Mouse (Mus musculus) CH12.LX (cell line): ENCODE measurements at regions not wholly inside any gene's neighbourhood (a gene's known extent, or its start where the extent isn't known, plus 50 kb on each side); places are given as distances from the start of the nearest gene placed in this dataset.

Source experiments
- DNase-seq: peaks from one replicate; pipeline ENCODE4 v3.0.0-alpha.2; 2013; ENCODE audit errors: extremely low read depth
- H3K27ac ChIP-seq: 2 replicates; pipeline ENCODE4 v1.5.1; 2012; ENCODE audit warnings: low read depth, mild to moderate bottlenecking, control low read depth, moderate library complexity; ENCODE audit not compliant: insufficient read depth
- H3K27me3 ChIP-seq: replicated peaks from 2 replicates; pipeline ENCODE3; 2012; ENCODE audit warnings: inconsistent platforms
- H3K36me3 ChIP-seq, 2 experiments: replicated peaks in 1 of 2; 2 replicates each; pipeline versions ENCODE3 to v1.6.1; 2012; ENCODE audit warnings: inconsistent platforms in 1 of 2, low read length in 1 of 2, mild to moderate bottlenecking in 1 of 2, mixed read lengths in 1 of 2, moderate library complexity in 1 of 2; ENCODE audit not compliant: control insufficient read depth in 1 of 2, insufficient read depth in 1 of 2
- H3K4me1 ChIP-seq, 2 experiments: 2 replicates each; pipeline ENCODE4 v1.6.1; 2012; ENCODE audit warnings: inconsistent platforms in 1 of 2, moderate library complexity in 1 of 2; ENCODE audit not compliant: insufficient read depth in 2 of 2, control insufficient read depth in 1 of 2
- H3K4me2 ChIP-seq: 2 replicates; pipeline ENCODE4 v1.6.1; 2012; ENCODE audit warnings: low read depth, mild to moderate bottlenecking, control low read depth; ENCODE audit not compliant: poor library complexity, insufficient read depth, severe bottlenecking
- H3K4me3 ChIP-seq, 3 experiments: fragments of 150-350 bp in 1 of 3; sonication (generic) in 1 of 3; replicated peaks in 1 of 3; 2 replicates each; pipeline versions ENCODE3 to v1.5.1; 2011 to 2012; ENCODE audit warnings: low read depth in 2 of 3, low read length in 2 of 3, mild to moderate bottlenecking in 2 of 3, moderate library complexity in 2 of 3, control low read depth in 1 of 3, improper control_type of control experiment in 1 of 3, inconsistent platforms in 1 of 3, mixed read lengths in 1 of 3; ENCODE audit not compliant: poor library complexity in 1 of 3
- H3K79me2 ChIP-seq: replicated peaks from 2 replicates; pipeline ENCODE4 v1.6.1; 2012; ENCODE audit warnings: mild to moderate bottlenecking, moderate library complexity; ENCODE audit not compliant: control insufficient read depth, poor library complexity, insufficient read depth, severe bottlenecking; ENCODE audit errors: extremely low read depth
- H3K9ac ChIP-seq: 2 replicates; pipeline ENCODE4 v1.6.1; 2012; ENCODE audit warnings: low read depth, mild to moderate bottlenecking, control low read depth, moderate library complexity; ENCODE audit not compliant: insufficient read depth
- H3K9me3 ChIP-seq: replicated peaks from 2 replicates; pipeline ENCODE3; 2012; ENCODE audit warnings: low read length, inconsistent platforms, mixed read lengths
- CHD1 ChIP-seq: IDR thresholded peaks from 2 replicates; pipeline ENCODE4 v1.6.1; 2012; ENCODE audit warnings: low read depth, low read length, improper control_type of control experiment, inconsistent platforms
- CTCF ChIP-seq, 2 experiments: IDR thresholded peaks in 1 of 2; conservative IDR thresholded peaks in 1 of 2; 2 replicates each; pipeline ENCODE4 v1.5.1; 2011 to 2012; ENCODE audit warnings: low read depth in 2 of 2, low read length in 2 of 2, improper control_type of control experiment in 1 of 2, inconsistent platforms in 1 of 2, mild to moderate bottlenecking in 1 of 2, moderate library complexity in 1 of 2
- ELF1 ChIP-seq: IDR thresholded peaks from 2 replicates; pipeline ENCODE4 v1.6.1; 2014; ENCODE audit warnings: low read depth, mild to moderate bottlenecking, inconsistent platforms, low read length, improper control_type of control experiment
- EP300 ChIP-seq: IDR thresholded peaks from 2 replicates; pipeline ENCODE4 v1.6.1; 2011; ENCODE audit warnings: low read length, improper control_type of control experiment
- ETS1 ChIP-seq: conservative IDR thresholded peaks from 2 replicates; pipeline ENCODE4 v1.6.1; 2012; ENCODE audit warnings: low read depth, mild to moderate bottlenecking, inconsistent platforms, low read length, improper control_type of control experiment, moderate library complexity
- HCFC1 ChIP-seq: IDR thresholded peaks from 2 replicates; pipeline ENCODE4 v1.6.1; 2012; ENCODE audit warnings: low read depth, mild to moderate bottlenecking, inconsistent platforms, low read length, improper control_type of control experiment
- IRF4 ChIP-seq: IDR thresholded peaks from 2 replicates; pipeline ENCODE4 v1.6.1; 2014; ENCODE audit warnings: low read depth, mild to moderate bottlenecking, inconsistent platforms, low read length, improper control_type of control experiment
- JUN ChIP-seq: IDR thresholded peaks from 2 replicates; pipeline ENCODE4 v1.6.1; 2011; ENCODE audit warnings: low read depth, mild to moderate bottlenecking, low read length, improper control_type of control experiment, moderate library complexity; ENCODE audit not compliant: insufficient read depth
- JUND ChIP-seq: conservative IDR thresholded peaks from 2 replicates; pipeline ENCODE4 v1.6.1; 2011; ENCODE audit warnings: low read depth, low read length, improper control_type of control experiment
- MAFK ChIP-seq: IDR thresholded peaks from 2 replicates; pipeline ENCODE4 v1.6.1; 2011; ENCODE audit warnings: low read length, improper control_type of control experiment; ENCODE audit not compliant: insufficient replicate concordance
- MXI1 ChIP-seq: IDR thresholded peaks from 2 replicates; pipeline ENCODE4 v1.6.1; 2011; ENCODE audit warnings: mild to moderate bottlenecking, low read depth, low read length, improper control_type of control experiment
- MYC ChIP-seq: IDR thresholded peaks from 2 replicates; pipeline ENCODE4 v1.6.1; 2011; ENCODE audit warnings: low read depth, mild to moderate bottlenecking, improper control_type of control experiment, low read length
- NRF1 ChIP-seq: IDR thresholded peaks from 2 replicates; pipeline ENCODE4 v1.6.1; 2014; ENCODE audit warnings: low read depth, mild to moderate bottlenecking, inconsistent platforms, low read length, improper control_type of control experiment, moderate library complexity
- PAX5 ChIP-seq: IDR thresholded peaks from 2 replicates; pipeline ENCODE4 v1.6.1; 2012; ENCODE audit warnings: low read length, inconsistent platforms, mixed read lengths
- POLR2A ChIP-seq: IDR thresholded peaks from 2 replicates; pipeline ENCODE4 v1.6.1; 2011; ENCODE audit warnings: low read depth, mild to moderate bottlenecking, improper control_type of control experiment, low read length
- RCOR1 ChIP-seq: conservative IDR thresholded peaks from 2 replicates; pipeline ENCODE4 v1.6.1; 2012; ENCODE audit warnings: low read depth, mild to moderate bottlenecking, inconsistent platforms, low read length, improper control_type of control experiment
- TBP ChIP-seq: conservative IDR thresholded peaks from 2 replicates; pipeline ENCODE4 v1.6.1; 2011; ENCODE audit warnings: low read depth, low read length, improper control_type of control experiment
- TCF12 ChIP-seq: IDR thresholded peaks from 2 replicates; pipeline ENCODE4 v1.6.1; 2014; ENCODE audit warnings: low read depth, mild to moderate bottlenecking, inconsistent platforms, low read length, improper control_type of control experiment
- ZKSCAN1 ChIP-seq: IDR thresholded peaks from 2 replicates; pipeline ENCODE4 v1.6.1; 2012; ENCODE audit warnings: low read depth, inconsistent platforms, low read length, improper control_type of control experiment, borderline replicate concordance
- ZMIZ1 ChIP-seq: IDR thresholded peaks from 2 replicates; pipeline ENCODE4 v1.6.1; 2012; ENCODE audit warnings: low read depth, mild to moderate bottlenecking, inconsistent platforms, low read length, improper control_type of control experiment
- ZNF384 ChIP-seq: IDR thresholded peaks from 2 replicates; pipeline ENCODE4 v1.6.1; 2012; ENCODE audit warnings: low read depth, low read length, improper control_type of control experiment, inconsistent platforms
- dilution Hi-C: fragments of 300-500 bp; cut with MboI; formaldehyde crosslinking; loops from 2 replicates; pipeline ENCODE4 v1.14.3; 2020; ENCODE audit warnings: low sequenced_read_pairs; ENCODE audit not compliant: extremely low pct_unique_long_range_greater_than_20kb, extremely low pct_ligation_motif_present
- in situ Hi-C: fragments of 300-500 bp; cut with MboI; formaldehyde crosslinking; loops from 3 replicates; pipeline ENCODE4 v1.14.3; 2019; ENCODE audit warnings: low sequenced_read_pairs, low pct_ligation_motif_present, low pct_unique_long_range_greater_than_20kb, mixed read lengths

DNA sequence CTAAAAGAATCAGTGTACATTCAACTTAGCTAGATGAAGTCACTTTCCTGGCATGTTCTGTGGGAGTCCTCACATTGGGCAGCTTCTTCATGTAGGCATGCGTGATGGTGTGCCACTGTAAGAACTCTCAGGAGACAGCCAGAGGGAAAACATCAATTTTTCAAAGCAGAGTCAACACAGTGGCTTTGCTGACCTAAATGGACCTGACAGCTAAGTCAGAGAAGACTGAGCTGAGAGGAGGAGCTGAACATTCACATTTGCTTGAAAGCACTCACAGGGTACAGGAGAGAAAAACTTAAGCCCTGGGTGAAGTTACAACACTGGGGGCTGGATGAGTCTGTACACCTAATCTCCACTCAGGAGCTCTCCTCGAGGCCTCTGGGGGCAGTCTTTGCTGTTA is 64.9 kb upstream of the Rfpl4b start:
- no peaks in the 10 kb centered on the region for H3K9me3 ChIP-seq
- H3K4me1 ChIP-seq = peaks cover 6 to 26% of the 10 kb centered on the region in 2 experiments; a peak in 2 of 4 replicates
- H3K9ac ChIP-seq = no peak overlapping the region
- H3K27ac ChIP-seq = no peak overlapping the region
- TF ChIP-seq MXI1 (no peak), ZNF384 (no peak), JUN (no peak), IRF4 (no peak), JUND (no peak), NRF1 (no peak), POLR2A (no peak), TBP (no peak), TCF12 (no peak), CHD1 (no peak), PAX5 (no peak), HCFC1 (no peak), MYC (no peak), CTCF (conservative IDR thresholded peaks at IDR 0.05 in 1 of 2, IDR thresholded peaks at IDR 0.05 in 1 of 2; ENCODE audit: low read depth in 2 of 2, low read length in 2 of 2) (no peak)
- TF ChIP-seq, all 38 proteins: peak for 0
- H3K4me3 ChIP-seq = no peak overlapping the region
- no peak overlapping the region for H3K4me2 ChIP-seq
- dilution Hi-C loops = no loop called here
- no peak for DNase-seq
- no peaks in the 10 kb centered on the region for H3K27me3 ChIP-seq
- no peaks in the 10 kb centered on the region for H3K36me3 ChIP-seq
- no peaks in the 10 kb centered on the region for H3K79me2 ChIP-seq
- in situ Hi-C loops = loop anchor here (10.0 kb wide), 1 partner anchor 148 kb away; no protein-coding TSS in a partner anchor

DNA sequence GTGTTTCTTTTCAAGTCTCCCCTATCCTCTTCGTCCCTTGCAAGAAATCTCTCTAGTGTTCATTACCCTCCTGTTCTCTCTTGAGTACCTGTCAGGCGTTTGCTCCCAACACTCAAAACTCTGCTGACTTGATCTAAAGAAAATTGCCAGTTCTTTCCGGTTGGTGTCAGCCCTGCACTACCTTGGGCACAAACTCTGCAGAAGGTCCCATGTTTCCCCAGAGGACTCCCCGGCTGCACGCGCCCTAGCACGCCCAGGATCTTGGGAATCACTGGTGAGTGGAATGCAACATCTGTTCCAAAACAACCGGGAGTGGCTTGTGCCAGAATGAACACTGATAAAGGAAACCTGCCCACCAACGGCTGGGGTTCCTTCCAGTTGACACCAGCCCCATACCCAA is 66.3 kb upstream of the Rfpl4b start:
- TF ChIP-seq CTCF (conservative IDR thresholded peaks at IDR 0.05 in 1 of 2, IDR thresholded peaks at IDR 0.05 in 1 of 2; ENCODE audit: low read depth in 2 of 2, low read length in 2 of 2) (no peak), MXI1 (no peak), MYC (no peak), HCFC1 (no peak)
- H3K79me2 ChIP-seq = no peaks in the 10 kb centered on the region
- H3K4me1 ChIP-seq = peaks cover 6 to 26% of the 10 kb centered on the region in 2 experiments; a peak in 2 of 4 replicates
- H3K27me3 ChIP-seq = no peaks in the 10 kb centered on the region
- H3K4me3 ChIP-seq = no peak overlapping the region
- in situ Hi-C loops (loop anchor here (10.0 kb wide), 1 partner anchor 147 kb away; no protein-coding TSS in a partner anchor), dilution Hi-C loops (no loop called here)
- no peak overlapping the region for H3K4me2 ChIP-seq
- H3K9me3 ChIP-seq = no peaks in the 10 kb centered on the region
- H3K9ac ChIP-seq = no peak overlapping the region
- DNase-seq = no peak
- no peak overlapping the region for H3K27ac ChIP-seq
- no peaks in the 10 kb centered on the region for H3K36me3 ChIP-seq

GRCm38 (mm10) chr10:38894706-38895105 is 70.6 kb upstream of the Lama4 start:
- Histone ChIP-seq H3K9ac (no peak overlapping the region), H3K4me2 (no peak overlapping the region), H3K4me3 (no peak overlapping the region), H3K4me1 (no peaks in the 10 kb centered on the region), H3K79me2 (no peaks in the 10 kb centered on the region)
- dilution Hi-C loops = no loop called here
- DNase-seq = no peak
- TF ChIP-seq ZMIZ1 = no peak
- TF ChIP-seq ETS1 = no peak
- TF ChIP-seq MAFK = no peak
- TF ChIP-seq RCOR1 = no peak
- no peak for TF ChIP-seq EP300
- no peak for TF ChIP-seq TBP
- no peak for TF ChIP-seq ZKSCAN1
- TF ChIP-seq CTCF (conservative IDR thresholded peaks at IDR 0.05 in 1 of 2, IDR thresholded peaks at IDR 0.05 in 1 of 2; ENCODE audit: low read depth in 2 of 2, low read length in 2 of 2) = no peak
- TF ChIP-seq NRF1 = no peak
- no peak for TF ChIP-seq MXI1
- TF ChIP-seq ELF1 = no peak
- TF ChIP-seq, all 38 proteins: peak for 0
- H3K36me3 ChIP-seq = no peaks in the 10 kb centered on the region
- in situ Hi-C loops = no loop called here
- no peak overlapping the region for H3K27ac ChIP-seq
- H3K27me3 ChIP-seq = no peaks in the 10 kb centered on the region
- no peaks in the 10 kb centered on the region for H3K9me3 ChIP-seq
